Mouse (Mus musculus): Measurements from ENCODE around the gene Zfp988.
"Not testable (repeated sequence)": the region's sequence is repeated elsewhere in the genome, so short reads cannot be mapped to it uniquely, and the experiment has no call there.

Gene Zfp988

GRCm38 (mm10) chr4:147305436-147305835, at the start of gene Zfp988:
TSS of gene Zfp988 (plus strand) at chr4:147305674.
- DNase-seq: not testable (repeated sequence)

- DNase-seq: not testable (repeated sequence)
Observed at GRCm38 (mm10) chr4:147262708-147263107, 42.8 kb upstream of the Zfp988 start.

GRCm38 (mm10) chr4:147267302-147267701, 38.2 kb upstream of the Zfp988 start:
- not testable (repeated sequence) for DNase-seq

- DNase-seq: not testable (repeated sequence)
Observed at GRCm38 (mm10) chr4:147268735-147269134, 36.7 kb upstream of the Zfp988 start.

- DNase-seq: not testable (repeated sequence)
Observed at GRCm38 (mm10) chr4:147270026-147270425, 35.4 kb upstream of the Zfp988 start.

GRCm38 (mm10) chr4:147271601-147272000, 33.9 kb upstream of the Zfp988 start:
- DNase-seq: not testable (repeated sequence)

GRCm38 (mm10) chr4:147275021-147275772, 30.3 kb upstream of the Zfp988 start:
- DNase-seq: not testable (repeated sequence)

GRCm38 (mm10) chr4:147275773-147276140, 29.7 kb upstream of the Zfp988 start:
- DNase-seq: not testable (repeated sequence)

- DNase-seq: not testable (repeated sequence)
Observed at GRCm38 (mm10) chr4:147280406-147280805, 25.1 kb upstream of the Zfp988 start.

- DNase-seq: not testable (repeated sequence)
Observed at GRCm38 (mm10) chr4:147298585-147298984, 6.9 kb upstream of the Zfp988 start.

GRCm38 (mm10) chr4:147302375-147302774, 3.1 kb upstream of the Zfp988 start:
- not testable (repeated sequence) for DNase-seq

- not testable (repeated sequence) for DNase-seq
Observed at GRCm38 (mm10) chr4:147335036-147335690, 29.7 kb downstream of the Zfp988 start.

- not testable (repeated sequence) for DNase-seq
Observed at GRCm38 (mm10) chr4:147335691-147336367, 30.4 kb downstream of the Zfp988 start.

GRCm38 (mm10) chr4:147336368-147337195, 31.1 kb downstream of the Zfp988 start:
- DNase-seq: not testable (repeated sequence)

GRCm38 (mm10) chr4:147337520-147337919, 32.0 kb downstream of the Zfp988 start:
- DNase-seq: not testable (repeated sequence)

- DNase-seq: no peak
Observed at GRCm38 (mm10) chr4:147338032-147338610, 32.6 kb downstream of the Zfp988 start.

- DNase-seq: not testable (repeated sequence)
Observed at GRCm38 (mm10) chr4:147338706-147339105, 33.2 kb downstream of the Zfp988 start.

- not testable (repeated sequence) for DNase-seq
Observed at GRCm38 (mm10) chr4:147339601-147340219, 34.2 kb downstream of the Zfp988 start.

GRCm38 (mm10) chr4:147340236-147340635, 34.8 kb downstream of the Zfp988 start:
- not testable (repeated sequence) for DNase-seq

GRCm38 (mm10) chr4:147340876-147341275, 35.4 kb downstream of the Zfp988 start:
- not testable (repeated sequence) for DNase-seq
